Mouse (Mus musculus): ENCODE data around the gene Dnm3. TPM values are rescaled to one million over a fixed set of nuclear protein-coding genes. Genes with fewer than 3 reads are reported as not detected.

Dnm3 gene
- total and polyA plus RNA-seq, 3 experiments: 1.5 to 7.8 (median 5.9) TPM

- H3K27ac ChIP-seq: peak overlapping the region; percentile 21; the same call in 1 of the 2 replicates
- DNase-seq: peak in 1 of 2 experiments; percentile 49
- H3K36me3 ChIP-seq (ENCODE audit: control insufficient read depth, insufficient read depth, low read length): no peaks in the 10 kb centered on the region
- H3K4me1 ChIP-seq (ENCODE audit: control insufficient read depth, insufficient read depth, low read length): no peaks in the 10 kb centered on the region
- H3K27me3 ChIP-seq (ENCODE audit: control insufficient read depth, insufficient read depth, low read length): no peaks in the 10 kb centered on the region
- WGBS: 55% methylated on average over 7 of the region's 7 CpGs
- no peak for TF ChIP-seq EP300 (IDR thresholded peaks at IDR 0.05; ENCODE audit: insufficient read depth, low read depth, low read length)
- H3K9ac ChIP-seq (ENCODE audit: low read depth, low read length): no peak overlapping the region
- H3K79me2 ChIP-seq (replicated peaks; ENCODE audit: control insufficient read depth, insufficient read depth, low read length): no peaks in the 10 kb centered on the region
- H3K4me3 ChIP-seq: no peak overlapping the region
- intact Hi-C loops (cut with DNase I): no loop called here
These were observed 377.6 kb downstream of the Dnm3 start for GRCm38 (mm10) chr1:162100033-162100820.

DNA sequence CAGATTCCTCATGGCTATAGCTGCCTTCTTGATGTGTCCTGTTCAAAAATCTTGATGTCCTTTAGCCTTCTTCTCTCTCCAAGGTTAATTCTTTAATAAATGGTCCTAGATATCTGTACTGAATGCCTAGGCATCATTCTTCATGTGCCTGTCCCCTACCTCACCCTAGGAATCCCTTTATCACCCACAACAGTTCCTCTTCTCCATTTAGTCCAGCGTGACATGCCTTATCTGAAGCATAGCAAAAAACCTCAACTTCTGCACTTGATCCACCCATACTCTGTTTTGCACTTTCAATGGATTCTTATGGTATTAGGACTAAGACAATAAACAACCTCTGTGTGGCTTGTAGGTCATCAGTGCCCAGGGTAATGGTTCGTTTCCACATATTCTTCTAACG, 378.6 kb downstream of the Dnm3 start:
- Histone ChIP-seq H3K4me1 (ENCODE audit: control insufficient read depth, insufficient read depth, low read length) (no peaks in the 10 kb centered on the region), H3K27ac (no peak overlapping the region), H3K27me3 (ENCODE audit: control insufficient read depth, insufficient read depth, low read length) (no peaks in the 10 kb centered on the region), H3K36me3 (ENCODE audit: control insufficient read depth, insufficient read depth, low read length) (no peaks in the 10 kb centered on the region), H3K9ac (ENCODE audit: low read depth, low read length) (no peak overlapping the region), H3K4me3 (no peak overlapping the region), H3K79me2 (replicated peaks; ENCODE audit: control insufficient read depth, insufficient read depth, low read length) (no peaks in the 10 kb centered on the region)
- no peak for TF ChIP-seq CTCF (IDR thresholded peaks at IDR 0.05)
- TF ChIP-seq EP300 (IDR thresholded peaks at IDR 0.05; ENCODE audit: insufficient read depth, low read depth, low read length): no peak
- intact Hi-C loops (cut with DNase I): no loop called here
- 78% methylated on average over 3 of the region's 3 CpGs for WGBS
- no peak for DNase-seq

- no peak overlapping the region for H3K9ac ChIP-seq (ENCODE audit: low read depth, low read length)
- no peak overlapping the region for H3K4me3 ChIP-seq
- no peak for DNase-seq
- no peaks in the 10 kb centered on the region for H3K27me3 ChIP-seq (ENCODE audit: control insufficient read depth, insufficient read depth, low read length)
- no peaks in the 10 kb centered on the region for H3K36me3 ChIP-seq (ENCODE audit: control insufficient read depth, insufficient read depth, low read length)
- intact Hi-C loops (cut with DNase I): no loop called here
- peak overlapping the region; percentile 61 for H3K27ac ChIP-seq
- 74% methylated on average over 8 of the region's 8 CpGs for WGBS
- peaks cover 1% of the 10 kb centered on the region; the same call in 1 of the 2 replicates for H3K4me1 ChIP-seq (ENCODE audit: control insufficient read depth, insufficient read depth, low read length)
- no peak for TF ChIP-seq EP300 (IDR thresholded peaks at IDR 0.05; ENCODE audit: insufficient read depth, low read depth, low read length)
- TF ChIP-seq CTCF (IDR thresholded peaks at IDR 0.05): no peak
- no peak for TF ChIP-seq POLR2A (IDR thresholded peaks at IDR 0.05; ENCODE audit: insufficient read depth, low read depth, low read length)
- no peaks in the 10 kb centered on the region for H3K79me2 ChIP-seq (replicated peaks; ENCODE audit: control insufficient read depth, insufficient read depth, low read length)
These were observed 383.1 kb downstream of the Dnm3 start for GRCm38 (mm10) chr1:162094523-162095272.

DNA sequence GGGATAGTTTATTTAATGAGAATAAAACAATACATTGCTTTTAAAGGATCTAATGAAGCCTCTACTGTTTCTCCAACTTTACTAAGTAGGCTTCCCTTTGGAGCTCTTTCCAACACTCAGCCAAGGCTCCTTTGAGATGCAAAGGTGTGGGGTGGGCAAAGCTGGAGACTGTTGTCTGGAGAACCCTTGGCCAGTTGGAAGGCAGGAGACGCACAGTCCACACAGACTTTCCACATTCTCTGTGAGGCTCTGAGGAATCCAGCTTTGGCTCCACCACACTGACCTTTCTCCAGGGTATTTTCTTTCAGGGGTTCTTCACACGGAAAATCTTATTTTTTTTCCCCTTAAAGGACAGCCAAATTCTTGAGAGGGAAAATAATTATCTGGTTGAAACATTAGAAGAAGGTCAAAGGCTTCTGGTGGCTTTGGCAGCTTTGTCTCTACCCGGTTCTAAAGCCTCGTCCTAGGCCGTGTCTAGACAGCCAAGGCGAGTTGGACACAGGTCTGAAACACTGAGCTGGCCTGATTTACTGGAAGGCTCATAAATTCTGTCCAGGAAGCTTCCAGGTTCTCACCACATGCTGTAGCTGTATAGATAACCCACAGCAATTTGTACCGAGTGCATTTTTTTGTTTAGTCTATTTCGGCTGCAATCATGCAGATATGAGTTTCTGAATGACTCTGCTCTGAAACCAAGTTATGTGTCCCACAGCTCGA, 383.9 kb downstream of the Dnm3 start:
- H3K36me3 ChIP-seq (ENCODE audit: control insufficient read depth, insufficient read depth, low read length): no peaks in the 10 kb centered on the region
- WGBS: 46% methylated on average over 9 of the region's 9 CpGs
- no peaks in the 10 kb centered on the region for H3K79me2 ChIP-seq (replicated peaks; ENCODE audit: control insufficient read depth, insufficient read depth, low read length)
- TF ChIP-seq CTCF (IDR thresholded peaks at IDR 0.05): no peak
- no peak for TF ChIP-seq EP300 (IDR thresholded peaks at IDR 0.05; ENCODE audit: insufficient read depth, low read depth, low read length)
- no peak for TF ChIP-seq POLR2A (IDR thresholded peaks at IDR 0.05; ENCODE audit: insufficient read depth, low read depth, low read length)
- intact Hi-C loops (cut with DNase I): no loop called here
- peak overlapping the region; percentile 61 for H3K27ac ChIP-seq
- no peak overlapping the region for H3K4me3 ChIP-seq
- DNase-seq: peak in 1 of 2 experiments; percentile 38
- H3K9ac ChIP-seq (ENCODE audit: low read depth, low read length): no peak overlapping the region
- peaks cover 1% of the 10 kb centered on the region; the same call in 1 of the 2 replicates for H3K4me1 ChIP-seq (ENCODE audit: control insufficient read depth, insufficient read depth, low read length)
- H3K27me3 ChIP-seq (ENCODE audit: control insufficient read depth, insufficient read depth, low read length): no peaks in the 10 kb centered on the region

- Histone ChIP-seq H3K4me3 (no peak overlapping the region), H3K4me1 (ENCODE audit: control insufficient read depth, insufficient read depth, low read length) (peaks cover 1% of the 10 kb centered on the region; the same call in 1 of the 2 replicates), H3K27me3 (ENCODE audit: control insufficient read depth, insufficient read depth, low read length) (no peaks in the 10 kb centered on the region), H3K9ac (ENCODE audit: low read depth, low read length) (no peak overlapping the region), H3K36me3 (ENCODE audit: control insufficient read depth, insufficient read depth, low read length) (no peaks in the 10 kb centered on the region), H3K79me2 (replicated peaks; ENCODE audit: control insufficient read depth, insufficient read depth, low read length) (no peaks in the 10 kb centered on the region), H3K27ac (peak overlapping the region; percentile 61)
- TF ChIP-seq POLR2A (IDR thresholded peaks at IDR 0.05; ENCODE audit: insufficient read depth, low read depth, low read length): no peak
- no peak for TF ChIP-seq EP300 (IDR thresholded peaks at IDR 0.05; ENCODE audit: insufficient read depth, low read depth, low read length)
- no peak for TF ChIP-seq CTCF (IDR thresholded peaks at IDR 0.05)
- intact Hi-C loops (cut with DNase I): no loop called here
- peak in 1 of 2 experiments; percentile 54 for DNase-seq
- 72% methylated on average over 3 of the region's 3 CpGs for WGBS
These were observed 384.8 kb downstream of the Dnm3 start for GRCm38 (mm10) chr1:162092899-162093659.

Measured in heart, adult 2 months (tissue).